Mouse (Mus musculus): ENCODE results near the gene Ppat. TPM values are rescaled to one million over a fixed set of nuclear protein-coding genes. Genes with fewer than 3 reads are reported as not detected.
"Not testable (repeated sequence)": the region's sequence is repeated elsewhere in the genome, so short reads cannot be mapped to it uniquely, and the experiment has no call there.

The Ppat gene
- polyA plus RNA-seq, 1 experiment = 17.2 TPM

DNA sequence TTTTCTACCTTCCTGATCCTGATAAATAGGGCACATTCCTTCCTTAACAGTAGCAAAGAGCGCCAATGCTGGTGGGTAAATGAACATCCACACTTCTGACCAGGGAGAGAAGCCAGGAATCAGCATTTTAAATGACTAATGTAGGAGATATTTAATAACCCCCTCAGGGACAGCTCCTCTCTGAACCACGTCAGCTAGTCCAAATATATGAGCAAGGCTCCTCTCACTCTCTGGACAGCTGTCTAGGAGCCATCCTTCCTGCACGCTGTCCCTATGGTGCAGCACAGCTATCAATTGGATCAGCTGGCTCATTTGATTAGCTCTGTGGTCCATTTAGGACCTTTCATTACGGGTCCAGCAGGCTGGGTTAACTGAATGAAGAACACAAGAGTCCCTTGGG is 28.5 kb downstream of the Ppat start:
- WGBS = 89% methylated on average over 4 of the region's 4 CpGs

DNA sequence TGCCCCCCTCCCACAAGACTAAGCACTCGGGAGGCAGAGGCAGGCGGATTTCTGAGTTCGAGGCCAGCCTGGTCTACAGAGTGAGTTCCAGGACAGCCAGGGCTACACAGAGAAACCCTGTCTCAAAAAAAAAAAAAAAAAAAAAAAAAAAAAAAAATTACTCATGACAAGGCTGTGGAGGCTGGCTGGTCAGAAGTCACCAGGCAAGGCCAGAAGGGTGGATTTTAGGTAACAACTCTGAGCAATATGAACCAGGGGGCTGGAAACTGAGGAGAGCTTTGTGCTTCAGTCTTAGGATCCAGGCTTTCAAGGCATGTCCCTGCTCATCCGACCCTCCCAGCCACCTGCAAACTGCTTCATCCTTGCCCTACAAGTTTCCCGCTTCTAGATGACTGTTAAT is 38.9 kb downstream of the Ppat start:
- 89% methylated on average over 5 of the region's 5 CpGs for WGBS
- not testable (repeated sequence) for H3K27ac ChIP-seq (ENCODE audit: control insufficient read depth, insufficient read depth, low read depth, low read length, poor library complexity); H3K4me3 ChIP-seq (replicated peaks; ENCODE audit: control insufficient read depth, low read depth, low read length); H3K4me1 ChIP-seq (ENCODE audit: control insufficient read depth, insufficient read depth, low read length)

More for the DNA sequence above, 28.5 kb downstream of the Ppat start:
- Histone ChIP-seq H3K27ac (ENCODE audit: control insufficient read depth, insufficient read depth, low read depth, low read length, poor library complexity) (no peak overlapping the region), H3K4me1 (ENCODE audit: control insufficient read depth, insufficient read depth, low read length) (no peaks in the 10 kb centered on the region), H3K4me3 (replicated peaks; ENCODE audit: control insufficient read depth, low read depth, low read length) (no peak overlapping the region)
- TF ChIP-seq CTCF (IDR thresholded peaks at IDR 0.05; ENCODE audit: control insufficient read depth, insufficient read depth, low read length) = no peak
- no peak for TF ChIP-seq POLR2A (IDR thresholded peaks at IDR 0.05; ENCODE audit: borderline replicate concordance, control insufficient read depth, low read depth, low read length)

DNA sequence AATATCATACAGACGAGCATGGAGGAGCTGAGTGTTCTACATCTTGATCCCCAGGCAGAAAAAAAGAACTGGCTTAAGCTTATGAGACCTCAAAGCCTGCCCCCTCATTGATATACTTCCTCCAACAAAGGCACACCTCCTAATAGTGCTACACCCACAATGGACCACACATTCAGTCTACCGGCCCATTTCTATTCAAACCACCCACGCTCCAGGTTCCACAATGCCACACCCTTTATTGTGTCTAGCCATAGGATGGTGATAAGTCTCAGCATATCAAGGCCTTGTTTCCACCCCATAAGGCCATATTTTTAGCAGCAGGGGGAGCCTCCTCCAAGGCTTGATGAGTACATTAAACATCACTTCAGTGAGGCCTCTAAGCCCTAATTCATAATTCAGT is 40.6 kb downstream of the Ppat start:
- Histone ChIP-seq H3K4me3 (replicated peaks; ENCODE audit: control insufficient read depth, low read depth, low read length) (no peak overlapping the region), H3K4me1 (ENCODE audit: control insufficient read depth, insufficient read depth, low read length) (no peaks in the 10 kb centered on the region), H3K27ac (ENCODE audit: control insufficient read depth, insufficient read depth, low read depth, low read length, poor library complexity) (no peak overlapping the region)
- no peak for TF ChIP-seq POLR2A (IDR thresholded peaks at IDR 0.05; ENCODE audit: borderline replicate concordance, control insufficient read depth, low read depth, low read length)
- no peak for TF ChIP-seq CTCF (IDR thresholded peaks at IDR 0.05; ENCODE audit: control insufficient read depth, insufficient read depth, low read length)
- WGBS = 68% methylated on average over 3 of the region's 3 CpGs

DNA sequence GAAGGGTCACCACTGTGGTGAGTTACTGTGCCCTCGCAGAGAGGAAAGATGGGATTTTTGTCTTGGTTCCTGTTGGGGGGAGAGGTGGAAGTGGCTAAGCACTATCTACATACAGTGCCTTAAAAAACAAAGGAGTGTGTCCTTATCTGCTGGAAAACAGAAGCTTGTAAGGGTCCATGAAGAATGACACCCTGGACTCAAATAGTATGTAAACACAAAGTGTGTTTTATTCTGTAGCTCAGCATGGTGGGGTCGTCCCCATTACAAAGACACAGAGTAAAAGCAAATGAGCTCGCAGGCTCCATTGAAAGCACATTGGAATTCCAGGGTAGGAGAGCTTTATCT is 45.3 kb downstream of the Ppat start:
- H3K4me1 ChIP-seq (ENCODE audit: control insufficient read depth, insufficient read depth, low read length) = no peaks in the 10 kb centered on the region; the same call in 1 of the 2 replicates
- no peak for TF ChIP-seq POLR2A (IDR thresholded peaks at IDR 0.05; ENCODE audit: borderline replicate concordance, control insufficient read depth, low read depth, low read length)
- no peak for TF ChIP-seq CTCF (IDR thresholded peaks at IDR 0.05; ENCODE audit: control insufficient read depth, insufficient read depth, low read length)
- no peak overlapping the region; the same call in 1 of the 2 replicates for H3K27ac ChIP-seq (ENCODE audit: control insufficient read depth, insufficient read depth, low read depth, low read length, poor library complexity)
- peak overlapping the region; percentile 98 for H3K4me3 ChIP-seq (replicated peaks; ENCODE audit: control insufficient read depth, low read depth, low read length)
- 34% methylated on average over 3 of the region's 3 CpGs for WGBS

DNA sequence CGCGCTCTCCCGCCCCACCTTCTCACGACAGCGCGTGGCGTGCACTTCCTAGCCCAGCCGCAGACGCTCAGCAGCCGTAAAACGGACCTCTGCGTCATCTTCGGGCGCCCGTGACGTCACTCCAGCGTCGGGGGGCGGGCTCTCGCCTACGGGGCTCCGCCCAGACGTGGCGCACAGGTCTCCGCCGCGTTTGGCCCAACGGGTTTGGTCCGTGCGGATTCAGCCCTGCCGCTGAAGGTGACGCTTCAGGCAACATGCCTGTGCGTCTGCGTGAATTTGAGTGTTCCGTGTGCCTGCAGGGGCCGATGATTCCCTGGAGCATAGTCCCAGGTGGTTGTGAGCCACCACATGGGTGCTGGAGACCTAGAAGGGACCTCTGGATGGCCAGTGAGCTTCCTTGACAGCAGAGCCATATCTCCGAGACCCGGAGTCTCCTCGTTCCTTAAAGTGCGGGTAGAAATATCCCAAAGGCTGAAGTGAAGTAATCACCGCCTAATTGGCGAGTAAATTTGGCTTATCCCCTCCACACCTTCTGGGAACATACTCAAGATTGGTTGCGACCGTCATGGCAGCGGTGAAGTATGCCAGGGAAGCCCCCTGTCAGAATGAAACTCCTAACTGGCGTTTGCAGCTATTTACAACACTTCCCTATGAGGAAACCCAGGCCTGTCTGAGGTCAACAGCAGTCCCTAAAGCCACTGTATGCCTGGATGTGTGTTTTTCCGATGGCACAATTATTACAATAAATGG is 45.8 kb downstream of the Ppat start, which contains the start of gene Aasdh:
Gene Aasdh, minus strand, starts transcription at position 110 of the 750 bp plus-strand sequence.
- Histone ChIP-seq H3K27ac (ENCODE audit: control insufficient read depth, insufficient read depth, low read depth, low read length, poor library complexity) (peak within 1 kb of the TSS; percentile 93), H3K4me3 (replicated peaks; ENCODE audit: control insufficient read depth, low read depth, low read length) (peak within 1 kb of the TSS; percentile 98), H3K4me1 (ENCODE audit: control insufficient read depth, insufficient read depth, low read length) (no peaks in the 10 kb centered on the region; the same call in 1 of the 2 replicates)
- under 1% methylated on average over 47 of the region's 47 CpGs for WGBS
- TF ChIP-seq POLR2A (IDR thresholded peaks at IDR 0.05; ENCODE audit: borderline replicate concordance, control insufficient read depth, low read depth, low read length) (peak; percentile 97), CTCF (IDR thresholded peaks at IDR 0.05; ENCODE audit: control insufficient read depth, insufficient read depth, low read length) (0 out of 2 replicates have a peak, but pooled peaks have one; percentile 13)

DNA sequence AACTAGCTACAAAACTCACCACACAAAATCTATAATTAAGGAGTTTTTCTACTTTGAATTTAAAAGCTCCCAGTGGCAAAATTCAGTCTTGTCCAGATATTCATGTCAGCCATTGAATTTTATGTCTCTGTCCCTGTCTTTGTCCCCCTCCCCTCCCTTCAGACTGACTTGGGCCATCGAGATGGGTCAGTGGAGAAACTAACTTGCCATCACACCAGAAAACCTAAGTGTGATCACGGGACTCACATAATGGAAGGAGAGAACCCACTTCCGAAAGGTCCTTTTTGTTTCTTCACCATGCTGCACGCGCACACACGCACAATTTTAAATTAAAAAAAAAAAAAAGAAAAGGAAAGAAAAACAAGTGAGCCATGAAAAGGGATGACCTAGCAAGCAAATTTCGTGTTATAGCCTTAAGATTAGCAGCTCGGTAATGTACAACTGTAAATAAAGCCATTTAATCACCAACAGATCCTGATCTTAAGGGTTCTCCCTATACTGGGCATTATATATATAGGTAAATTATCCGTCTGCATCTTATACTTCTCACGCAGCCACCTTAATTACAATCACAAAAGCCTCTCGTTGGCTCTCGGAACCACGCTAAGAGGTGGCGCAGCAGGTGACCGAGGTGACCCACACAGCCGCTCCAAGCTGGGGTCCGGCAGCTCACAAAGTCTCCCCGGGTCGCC is 46.5 kb downstream of the Ppat start:
- H3K27ac ChIP-seq (ENCODE audit: control insufficient read depth, insufficient read depth, low read depth, low read length, poor library complexity) = peak overlapping the region; percentile 17; the same call in 1 of the 2 replicates
- peak overlapping the region; percentile 98 for H3K4me3 ChIP-seq (replicated peaks; ENCODE audit: control insufficient read depth, low read depth, low read length)
- 1% methylated on average over 19 of the region's 19 CpGs for WGBS
- TF ChIP-seq CTCF (IDR thresholded peaks at IDR 0.05; ENCODE audit: control insufficient read depth, insufficient read depth, low read length) (no peak), POLR2A (IDR thresholded peaks at IDR 0.05; ENCODE audit: borderline replicate concordance, control insufficient read depth, low read depth, low read length) (no peak)
- no peaks in the 10 kb centered on the region; the same call in 1 of the 2 replicates for H3K4me1 ChIP-seq (ENCODE audit: control insufficient read depth, insufficient read depth, low read length)

DNA sequence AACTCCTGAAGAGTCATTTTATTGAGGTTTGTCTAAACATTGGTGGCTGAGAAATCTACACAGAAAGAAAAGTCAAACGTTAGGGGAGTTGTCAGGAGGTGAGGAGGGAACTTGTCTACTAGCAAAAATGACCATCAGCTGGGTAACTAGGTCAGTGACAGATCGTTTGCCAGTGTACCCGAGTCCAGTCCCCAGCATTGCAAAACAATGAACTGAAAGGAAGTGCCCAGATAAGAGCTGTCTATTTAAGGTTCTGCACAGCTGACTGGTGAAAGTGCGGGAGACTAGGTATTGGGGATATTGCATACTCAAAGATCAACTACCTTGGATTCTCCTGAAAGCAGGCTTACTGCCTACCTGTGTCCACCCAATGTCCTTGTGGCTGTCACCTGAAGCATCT is 49.2 kb downstream of the Ppat start:
- WGBS = 38% methylated on average over 4 of the region's 4 CpGs
- Histone ChIP-seq H3K27ac (ENCODE audit: control insufficient read depth, insufficient read depth, low read depth, low read length, poor library complexity) (no peak overlapping the region), H3K4me1 (ENCODE audit: control insufficient read depth, insufficient read depth, low read length) (no peaks in the 10 kb centered on the region; the same call in 1 of the 2 replicates), H3K4me3 (replicated peaks; ENCODE audit: control insufficient read depth, low read depth, low read length) (no peak overlapping the region)
- TF ChIP-seq CTCF (IDR thresholded peaks at IDR 0.05; ENCODE audit: control insufficient read depth, insufficient read depth, low read length) (no peak), POLR2A (IDR thresholded peaks at IDR 0.05; ENCODE audit: borderline replicate concordance, control insufficient read depth, low read depth, low read length) (no peak)

DNA sequence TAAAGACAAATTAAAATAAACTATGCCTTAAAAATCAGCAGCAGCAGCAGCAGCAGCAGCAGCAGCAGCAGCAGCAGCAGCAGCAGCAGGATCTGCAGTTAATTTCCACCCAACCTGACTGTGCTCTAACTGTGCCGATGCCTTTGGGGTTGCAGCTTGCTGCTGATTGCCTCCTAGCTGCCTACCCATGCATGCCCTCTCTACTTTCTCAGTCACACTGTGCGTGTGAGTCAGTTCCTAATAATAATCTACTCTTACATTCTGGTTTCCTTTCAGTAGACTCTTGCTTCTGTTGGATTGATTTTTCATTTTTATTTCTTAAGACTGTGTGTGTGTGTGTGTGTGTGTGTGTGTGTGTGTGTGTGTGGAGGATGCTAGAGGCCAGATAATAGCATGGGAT is 58.3 kb downstream of the Ppat start:
- Histone ChIP-seq H3K4me3 (replicated peaks; ENCODE audit: control insufficient read depth, low read depth, low read length) (no peak overlapping the region), H3K4me1 (ENCODE audit: control insufficient read depth, insufficient read depth, low read length) (no peaks in the 10 kb centered on the region; the same call in 1 of the 2 replicates), H3K27ac (ENCODE audit: control insufficient read depth, insufficient read depth, low read depth, low read length, poor library complexity) (no peak overlapping the region)
- WGBS = 69% methylated on average over 2 of the region's 2 CpGs
- TF ChIP-seq POLR2A (IDR thresholded peaks at IDR 0.05; ENCODE audit: borderline replicate concordance, control insufficient read depth, low read depth, low read length) = no peak

Measured in bone marrow, adult 2 months (tissue).